ENCODE assay signal across 10 mouse cellular contexts in the genomic region with DNA sequence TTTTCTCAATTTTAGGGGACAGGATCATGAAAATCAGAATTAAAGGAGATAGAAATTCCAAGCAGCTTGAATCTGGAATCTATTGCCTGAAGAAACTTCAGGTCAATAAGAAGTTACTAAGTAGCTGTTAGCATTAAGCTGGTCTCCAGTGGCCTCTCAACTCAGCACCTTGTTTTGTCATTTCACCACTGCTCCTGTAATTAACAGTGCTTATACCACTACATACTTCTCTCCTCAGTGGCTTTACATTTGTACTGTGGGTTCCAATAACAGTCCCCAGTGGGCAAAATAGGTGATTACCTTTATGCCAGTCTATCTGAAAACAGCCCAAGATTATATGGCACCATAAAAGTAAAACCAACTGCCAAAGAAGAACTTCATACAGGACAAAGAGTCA.
"Had no signal": no experiment of that assay in that cellular context is flagged by ENCODE, and none has a peak within 500 bp of the region (broad histone marks: within the 10 kb centered on the region; RNA-seq: fewer than 3 reads in every experiment).

No protein-coding gene starts in this region.

- H3K4me3 ChIP-seq: liver, embryonic 13.5 days; lung, embryonic 15.5 days had no signal

- H3K4me2 ChIP-seq: liver, embryonic 13.5 days; lung, embryonic 15.5 days; midbrain, embryonic 11.5 days had no signal

- ATAC-seq: intestine, postnatal 0 days had no signal

- H3K4me1 ChIP-seq: liver, embryonic 13.5 days had no signal

- H3K9ac ChIP-seq: liver, embryonic 13.5 days; lung, embryonic 15.5 days had no signal

- H3K36me3 ChIP-seq: liver, embryonic 13.5 days; lung, embryonic 15.5 days had no signal

- H3K27me3 ChIP-seq: liver, embryonic 13.5 days; lung, embryonic 15.5 days had no signal

- DNase-seq: left cerebral cortex, postnatal 4 days; liver, embryonic 13.5 days; midbrain, embryonic 14.5 days; thymus, adult 2 months; thymus, postnatal 14 days; thymus, postnatal 4 days had no signal

- H3K9me3 ChIP-seq: liver, embryonic 13.5 days; lung, embryonic 15.5 days had no signal

- H3K27ac ChIP-seq: liver, embryonic 13.5 days; stomach, postnatal 0 days had no signal
